Mouse (Mus musculus) intestine, embryonic 14.5 days (tissue): ENCODE results near the gene Txnip. TPM values are rescaled to one million over a fixed set of nuclear protein-coding genes. Genes with fewer than 3 reads are reported as not detected.

ENCODE experiments used
- ATAC-seq: fragments of 200-750 bp; cut with Nextera tagmentation; replicated peaks from 2 replicates; pipeline ENCODE4 v1.8.0; 2017; ENCODE audit warnings: low read depth, moderate number of reproducible peaks, moderate TSS enrichment, moderate library complexity; ENCODE audit not compliant: low FRiP score, low TSS enrichment
- DNase-seq: peaks from one replicate; pipeline ENCODE4 v3.0.0-alpha.2; 2018; ENCODE audit warnings: low spot score
- H3K27ac ChIP-seq: fragments of 300-500 bp; sonication (generic); 2 replicates; pipeline ENCODE4 v1.5.1; 2014; ENCODE audit warnings: low read depth, mild to moderate bottlenecking, control low read depth
- H3K27me3 ChIP-seq: fragments of 300-500 bp; sonication (generic); replicated peaks from 2 replicates; pipeline ENCODE4 v1.6.1; 2014; ENCODE audit warnings: low read length, control low read depth; ENCODE audit not compliant: control insufficient read depth, insufficient read depth
- H3K36me3 ChIP-seq: fragments of 300-500 bp; sonication (generic); 2 replicates; pipeline ENCODE4 v1.6.1; 2014; ENCODE audit warnings: low read length, control low read depth; ENCODE audit not compliant: control insufficient read depth, insufficient read depth
- H3K4me1 ChIP-seq: fragments of 300-500 bp; sonication (generic); replicated peaks from 2 replicates; pipeline ENCODE4 v1.6.1; 2014; ENCODE audit warnings: low read length, control low read depth, mixed read lengths; ENCODE audit not compliant: control insufficient read depth, insufficient read depth
- H3K4me2 ChIP-seq: fragments of 300-500 bp; sonication (generic); 2 replicates; pipeline ENCODE4 v1.6.1; 2014; ENCODE audit warnings: low read length
- H3K4me3 ChIP-seq: fragments of 300-500 bp; sonication (generic); 2 replicates; pipeline ENCODE4 v1.5.1; 2014; ENCODE audit warnings: low read depth, low read length, control low read depth, mixed read lengths
- H3K9ac ChIP-seq: fragments of 300-500 bp; sonication (generic); 2 replicates; pipeline ENCODE4 v1.6.1; 2014; ENCODE audit warnings: mild to moderate bottlenecking, low read length
- H3K9me3 ChIP-seq: fragments of 300-500 bp; sonication (generic); 2 replicates; pipeline ENCODE4 v1.6.1; 2016; ENCODE audit warnings: low read length, control low read depth; ENCODE audit not compliant: control insufficient read depth
- WGBS: fragments of 180-500 bp; shearing (Covaris S2); extraction: QIAGEN DNeasy Blood & Tissue Kit; methylation state at CpG from one replicate; pipeline ENCODE4 v1.1.7; 2014; 5-methylcytosine and 5-hydroxymethylcytosine counted together
- polyA plus RNA-seq: library from polyadenylated mRNA; unstranded; fragments of >200 nt; fragmentation: Nextera tagmentation; extraction: Ambion mirVana; gene quantifications from 2 replicates; pipeline ENCODE4 v1.2.1, GENCODE M21; 2014

Gene Txnip
- polyA plus RNA-seq, 1 experiment from 2014 or later: 154 TPM

GRCm38 (mm10) chr3:96569506-96569905 lies 11.7 kb downstream of the Txnip start:
- ATAC-seq: no peak
- H3K4me2 ChIP-seq: no peak overlapping the region

GRCm38 (mm10) chr3:96569966-96570605 lies 12.3 kb downstream of the Txnip start:
- Histone ChIP-seq H3K27me3 (no peaks in the 10 kb centered on the region), H3K4me2 (no peak overlapping the region), H3K27ac (no peak overlapping the region), H3K4me3 (no peak overlapping the region), H3K4me1 (peaks cover 3% of the 10 kb centered on the region; the same call in 1 of the 2 replicates), H3K9me3 (no peaks in the 10 kb centered on the region), H3K9ac (no peak overlapping the region), H3K36me3 (no peaks in the 10 kb centered on the region)
- no peak for DNase-seq
- 86% methylated on average over 11 of the region's 11 CpGs for WGBS
- no peak for ATAC-seq

More at GRCm38 (mm10) chr3:96569506-96569905, 11.7 kb downstream of the Txnip start:
- no peaks in the 10 kb centered on the region for H3K27me3 ChIP-seq
- no peak for DNase-seq
- no peaks in the 10 kb centered on the region for H3K9me3 ChIP-seq
- no peak overlapping the region for H3K27ac ChIP-seq
- no peak overlapping the region for H3K9ac ChIP-seq
- no peak overlapping the region for H3K4me3 ChIP-seq
- peaks cover 7% of the 10 kb centered on the region; the same call in 1 of the 2 replicates for H3K4me1 ChIP-seq
- no peaks in the 10 kb centered on the region for H3K36me3 ChIP-seq
- 92% methylated on average over 13 of the region's 13 CpGs for WGBS

- Histone ChIP-seq H3K27ac (0 out of 2 replicates have a peak overlapping the region, but pooled peaks have one; percentile 11), H3K4me3 (no peak overlapping the region), H3K27me3 (no peaks in the 10 kb centered on the region), H3K4me1 (peaks cover 3% of the 10 kb centered on the region; the same call in 1 of the 2 replicates), H3K36me3 (no peaks in the 10 kb centered on the region), H3K9me3 (no peaks in the 10 kb centered on the region), H3K9ac (no peak overlapping the region), H3K4me2 (no peak overlapping the region)
- DNase-seq: no peak
- WGBS: 68% methylated on average over 7 of the region's 7 CpGs
- ATAC-seq: no peak
Observed at GRCm38 (mm10) chr3:96570643-96571042, 12.9 kb downstream of the Txnip start.

GRCm38 (mm10) chr3:96571336-96571735 lies 13.6 kb downstream of the Txnip start:
- ATAC-seq (no peak), DNase-seq (no peak)
- Histone ChIP-seq H3K4me2 (no peak overlapping the region), H3K27me3 (no peaks in the 10 kb centered on the region), H3K27ac (no peak overlapping the region), H3K36me3 (no peaks in the 10 kb centered on the region), H3K4me3 (no peak overlapping the region), H3K9me3 (no peaks in the 10 kb centered on the region), H3K4me1 (peaks cover 10% of the 10 kb centered on the region), H3K9ac (no peak overlapping the region)
- whole genome bisulfite sequencing: 74% methylated on average over 2 of the region's 2 CpGs

GRCm38 (mm10) chr3:96571896-96572698 lies 14.3 kb downstream of the Txnip start:
- Histone ChIP-seq H3K4me1 (peaks cover 16% of the 10 kb centered on the region), H3K4me2 (no peak overlapping the region), H3K27ac (no peak overlapping the region; the same call in 1 of the 2 replicates), H3K9ac (no peak overlapping the region), H3K36me3 (no peaks in the 10 kb centered on the region), H3K4me3 (no peak overlapping the region), H3K9me3 (no peaks in the 10 kb centered on the region), H3K27me3 (no peaks in the 10 kb centered on the region)
- WGBS: 77% methylated on average over 16 of the region's 16 CpGs
- ATAC-seq (no peak), DNase-seq (no peak)

- no peaks in the 10 kb centered on the region for H3K9me3 ChIP-seq
- H3K27ac ChIP-seq: no peak overlapping the region
- ATAC-seq: no peak
- H3K36me3 ChIP-seq: no peaks in the 10 kb centered on the region
- H3K4me3 ChIP-seq: no peak overlapping the region
- 75% methylated on average over 18 of the region's 19 CpGs for WGBS
- H3K4me1 ChIP-seq: peaks cover 24% of the 10 kb centered on the region
- H3K27me3 ChIP-seq: no peaks in the 10 kb centered on the region
- no peak for DNase-seq
- no peak overlapping the region for H3K9ac ChIP-seq
- H3K4me2 ChIP-seq: no peak overlapping the region
Observed at GRCm38 (mm10) chr3:96573611-96574511, 16.1 kb downstream of the Txnip start.

GRCm38 (mm10) chr3:96575272-96575984 lies 17.7 kb downstream of the Txnip start:
- Histone ChIP-seq H3K4me3 (no peak overlapping the region), H3K27me3 (no peaks in the 10 kb centered on the region), H3K4me2 (peak overlapping the region; percentile 58; the same call in 1 of the 2 replicates), H3K36me3 (no peaks in the 10 kb centered on the region), H3K27ac (peak overlapping the region; percentile 97), H3K4me1 (peaks cover 28% of the 10 kb centered on the region), H3K9me3 (no peaks in the 10 kb centered on the region), H3K9ac (no peak overlapping the region)
- no peak for ATAC-seq
- WGBS: 86% methylated on average over 8 of the region's 8 CpGs
- no peak for DNase-seq
